Mouse (Mus musculus): ENCODE data around the gene Atg7. TPM values are rescaled to one million over a fixed set of nuclear protein-coding genes. Genes with fewer than 3 reads are reported as not detected.

Atg7 gene
- total RNA-seq, 1 experiment = 14.6 TPM

DNA sequence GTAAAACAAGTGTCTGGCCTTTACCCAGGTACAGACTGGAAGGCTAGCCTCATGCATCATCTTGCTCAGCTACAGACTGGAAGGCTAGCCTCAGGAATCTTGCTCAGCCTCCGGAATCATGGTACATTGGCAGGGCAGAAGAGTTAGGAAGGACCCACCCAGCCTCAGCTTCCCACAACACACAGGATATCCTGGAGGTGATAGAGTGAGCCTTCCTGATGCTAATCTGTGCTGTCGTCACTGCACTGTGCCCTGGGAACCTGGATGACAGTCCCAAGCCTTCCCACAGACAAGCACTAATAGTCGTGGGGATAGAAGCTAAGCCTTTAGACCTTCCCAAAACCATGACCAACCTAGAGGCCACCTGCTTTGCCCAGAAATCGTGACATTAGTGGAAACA lies 223.7 kb downstream of the Atg7 start:
- no peaks in the 10 kb centered on the region; a peak in 1 of 4 replicates for H3K4me1 ChIP-seq (ENCODE audit: control insufficient read depth in 2 of 2, insufficient read depth in 2 of 2, low read length in 2 of 2, poor library complexity in 1 of 2)
- no peaks in the 10 kb centered on the region for H3K9me3 ChIP-seq (ENCODE audit: control insufficient read depth, insufficient read depth, low read depth, low read length)
- H3K27ac ChIP-seq (ENCODE audit: insufficient read depth, low read depth, low read length, poor library complexity, severe bottlenecking) = no peak overlapping the region
- TF ChIP-seq ZNF384 (IDR thresholded peaks at IDR 0.05; ENCODE audit: low read depth, low read length) = no peak
- TF ChIP-seq MAFK (IDR thresholded peaks at IDR 0.05; ENCODE audit: insufficient read depth, low read depth, low read length) = no peak
- no peak for TF ChIP-seq HCFC1 (IDR thresholded peaks at IDR 0.05; ENCODE audit: borderline replicate concordance, insufficient read depth, low read length)
- TF ChIP-seq ZC3H11A (IDR thresholded peaks at IDR 0.05; ENCODE audit: borderline replicate concordance, low read depth, low read length) = no peak
- no peak for TF ChIP-seq CHD2 (IDR thresholded peaks at IDR 0.05; ENCODE audit: low read depth, low read length)
- no peak overlapping the region for H3K4me3 ChIP-seq (ENCODE audit: insufficient read depth in 1 of 2, low read depth in 1 of 2, low read length in 2 of 2, poor library complexity in 1 of 2, severe bottlenecking in 1 of 2)
- H3K9ac ChIP-seq (ENCODE audit: insufficient read depth, low read depth, low read length, poor library complexity, severe bottlenecking) = no peak overlapping the region
- DNase-seq (ENCODE audit: low read depth, low spot score) = no peak
- no peaks in the 10 kb centered on the region for H3K36me3 ChIP-seq (ENCODE audit: control insufficient read depth, insufficient read depth, low read length, poor library complexity, severe bottlenecking)
- in situ Hi-C loops (cut with MboI; ENCODE audit: low sequenced_read_pairs in 2 of 2, unreplicated experiment in 2 of 2) = no loop called here

DNA sequence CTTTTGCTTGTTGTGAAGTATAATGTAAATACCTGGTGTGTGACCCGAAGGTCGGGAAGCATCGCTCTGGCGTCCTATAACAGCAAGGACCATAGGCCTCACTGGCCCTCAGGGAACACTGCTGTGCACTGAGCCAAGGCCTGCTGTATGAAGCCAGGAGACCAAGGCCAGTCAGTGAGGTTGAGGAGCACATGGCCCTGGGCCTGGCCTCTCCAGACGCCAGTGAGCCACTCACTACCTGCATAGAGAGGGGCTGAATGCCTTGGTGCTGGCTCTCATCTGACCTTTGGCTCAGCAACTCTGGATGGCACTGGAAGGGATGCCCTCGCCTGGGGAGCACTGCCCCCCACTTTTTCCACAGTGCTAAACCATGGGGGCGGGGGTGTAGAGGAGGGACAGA lies 225.8 kb downstream of the Atg7 start:
- no peak for DNase-seq (ENCODE audit: low read depth, low spot score)
- H3K9ac ChIP-seq (ENCODE audit: insufficient read depth, low read depth, low read length, poor library complexity, severe bottlenecking) = no peak overlapping the region
- H3K4me1 ChIP-seq (ENCODE audit: control insufficient read depth in 2 of 2, insufficient read depth in 2 of 2, low read length in 2 of 2, poor library complexity in 1 of 2) = no peaks in the 10 kb centered on the region; a peak in 1 of 4 replicates
- H3K4me3 ChIP-seq (ENCODE audit: insufficient read depth in 1 of 2, low read depth in 1 of 2, low read length in 2 of 2, poor library complexity in 1 of 2, severe bottlenecking in 1 of 2) = no peak overlapping the region
- H3K27ac ChIP-seq (ENCODE audit: insufficient read depth, low read depth, low read length, poor library complexity, severe bottlenecking) = no peak overlapping the region
- no peaks in the 10 kb centered on the region for H3K9me3 ChIP-seq (ENCODE audit: control insufficient read depth, insufficient read depth, low read depth, low read length)
- in situ Hi-C loops (cut with MboI; ENCODE audit: low sequenced_read_pairs in 2 of 2, unreplicated experiment in 2 of 2) = no loop called here
- H3K36me3 ChIP-seq (ENCODE audit: control insufficient read depth, insufficient read depth, low read length, poor library complexity, severe bottlenecking) = no peaks in the 10 kb centered on the region
- TF ChIP-seq ZC3H11A (IDR thresholded peaks at IDR 0.05; ENCODE audit: borderline replicate concordance, low read depth, low read length) = no peak
- no peak for TF ChIP-seq MAFK (IDR thresholded peaks at IDR 0.05; ENCODE audit: insufficient read depth, low read depth, low read length)
- TF ChIP-seq ZNF384 (IDR thresholded peaks at IDR 0.05; ENCODE audit: low read depth, low read length) = no peak
- TF ChIP-seq HCFC1 (IDR thresholded peaks at IDR 0.05; ENCODE audit: borderline replicate concordance, insufficient read depth, low read length) = no peak
- TF ChIP-seq CHD2 (IDR thresholded peaks at IDR 0.05; ENCODE audit: low read depth, low read length) = no peak

DNA sequence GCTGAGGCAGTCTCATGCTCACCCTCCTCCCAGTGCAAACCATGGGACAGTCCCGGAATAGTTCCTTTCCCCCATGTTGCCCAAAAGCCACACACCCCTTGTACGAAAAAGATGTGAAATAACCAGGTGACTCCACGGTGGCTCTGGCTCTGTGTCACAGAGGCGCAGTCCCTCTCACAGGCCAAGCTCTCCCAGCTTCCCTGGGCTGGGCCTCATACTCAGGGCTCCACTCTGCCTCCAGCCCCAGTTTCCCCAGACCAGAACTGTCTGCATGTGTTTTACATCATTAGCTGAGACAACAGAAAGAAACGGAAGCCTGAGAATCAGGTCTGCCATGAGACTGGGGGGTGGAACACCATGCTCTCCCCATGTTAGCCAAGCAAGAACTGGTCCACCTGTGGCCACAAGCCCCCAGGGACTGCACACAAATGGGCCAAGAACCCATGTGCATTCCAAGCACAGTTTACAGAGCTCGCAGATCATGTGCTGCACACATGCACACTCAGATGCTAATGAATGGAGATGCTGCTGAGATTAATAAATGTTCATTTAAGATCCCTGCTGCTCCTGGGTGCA lies 226.7 kb downstream of the Atg7 start:
- no peaks in the 10 kb centered on the region for H3K36me3 ChIP-seq (ENCODE audit: control insufficient read depth, insufficient read depth, low read length, poor library complexity, severe bottlenecking)
- TF ChIP-seq CHD2 (IDR thresholded peaks at IDR 0.05; ENCODE audit: low read depth, low read length) (no peak), ZNF384 (IDR thresholded peaks at IDR 0.05; ENCODE audit: low read depth, low read length) (no peak), HCFC1 (IDR thresholded peaks at IDR 0.05; ENCODE audit: borderline replicate concordance, insufficient read depth, low read length) (no peak), ZC3H11A (IDR thresholded peaks at IDR 0.05; ENCODE audit: borderline replicate concordance, low read depth, low read length) (no peak), MAFK (IDR thresholded peaks at IDR 0.05; ENCODE audit: insufficient read depth, low read depth, low read length) (no peak)
- H3K27ac ChIP-seq (ENCODE audit: insufficient read depth, low read depth, low read length, poor library complexity, severe bottlenecking) = no peak overlapping the region
- no peak for DNase-seq (ENCODE audit: low read depth, low spot score)
- in situ Hi-C loops (cut with MboI; ENCODE audit: low sequenced_read_pairs in 2 of 2, unreplicated experiment in 2 of 2) = no loop called here
- no peaks in the 10 kb centered on the region for H3K9me3 ChIP-seq (ENCODE audit: control insufficient read depth, insufficient read depth, low read depth, low read length)
- H3K4me3 ChIP-seq (ENCODE audit: insufficient read depth in 1 of 2, low read depth in 1 of 2, low read length in 2 of 2, poor library complexity in 1 of 2, severe bottlenecking in 1 of 2) = no peak overlapping the region
- peaks cover 0 to 7% of the 10 kb centered on the region in 2 experiments; a peak in 1 of 4 replicates for H3K4me1 ChIP-seq (ENCODE audit: control insufficient read depth in 2 of 2, insufficient read depth in 2 of 2, low read length in 2 of 2, poor library complexity in 1 of 2)
- H3K9ac ChIP-seq (ENCODE audit: insufficient read depth, low read depth, low read length, poor library complexity, severe bottlenecking) = no peak overlapping the region

DNA sequence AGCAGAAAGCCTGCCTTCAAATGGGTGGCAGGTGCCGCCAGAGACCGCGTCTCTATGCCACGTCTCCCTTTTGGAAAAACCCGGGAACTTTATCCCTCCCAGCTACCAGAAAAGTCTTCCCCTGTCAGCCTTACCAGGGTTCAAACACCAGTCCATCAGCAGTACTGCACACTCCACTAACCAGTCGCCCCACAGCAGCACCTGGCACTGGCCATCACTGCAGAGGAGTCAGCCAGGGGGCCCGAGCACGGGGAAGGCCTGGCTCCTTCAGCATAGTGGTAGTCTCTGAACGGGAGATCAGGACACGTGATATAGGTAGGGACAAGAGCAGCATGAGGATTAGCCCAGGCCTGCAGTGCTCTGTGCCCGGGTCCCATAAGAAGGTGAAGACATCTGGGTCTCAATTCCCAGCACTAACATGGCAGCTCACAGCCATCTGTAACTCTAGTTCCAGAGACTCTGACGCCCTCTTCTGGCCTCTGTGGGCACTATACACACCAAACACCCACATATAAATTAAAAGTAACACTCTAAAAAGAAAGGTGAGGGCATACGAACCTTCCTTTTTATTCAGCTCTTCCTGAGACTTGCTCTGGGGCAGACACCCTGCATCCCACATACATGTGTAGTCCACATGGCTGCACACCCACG lies 228.2 kb downstream of the Atg7 start:
- DNase-seq (ENCODE audit: low read depth, low spot score) = no peak
- Histone ChIP-seq H3K4me1 (ENCODE audit: control insufficient read depth in 2 of 2, insufficient read depth in 2 of 2, low read length in 2 of 2, poor library complexity in 1 of 2) (peaks cover 0 to 11% of the 10 kb centered on the region in 2 experiments; a peak in 1 of 4 replicates), H3K9ac (ENCODE audit: insufficient read depth, low read depth, low read length, poor library complexity, severe bottlenecking) (no peak overlapping the region), H3K9me3 (ENCODE audit: control insufficient read depth, insufficient read depth, low read depth, low read length) (no peaks in the 10 kb centered on the region), H3K4me3 (ENCODE audit: insufficient read depth in 1 of 2, low read depth in 1 of 2, low read length in 2 of 2, poor library complexity in 1 of 2, severe bottlenecking in 1 of 2) (peak overlapping the region in 1 of 2 experiments; percentile 21; a peak in 1 of 4 replicates), H3K36me3 (ENCODE audit: control insufficient read depth, insufficient read depth, low read length, poor library complexity, severe bottlenecking) (no peaks in the 10 kb centered on the region), H3K27ac (ENCODE audit: insufficient read depth, low read depth, low read length, poor library complexity, severe bottlenecking) (no peak overlapping the region)
- in situ Hi-C loops (cut with MboI; ENCODE audit: low sequenced_read_pairs in 2 of 2, unreplicated experiment in 2 of 2) = no loop called here
- TF ChIP-seq ZNF384 (IDR thresholded peaks at IDR 0.05; ENCODE audit: low read depth, low read length) (no peak), CHD2 (IDR thresholded peaks at IDR 0.05; ENCODE audit: low read depth, low read length) (no peak), HCFC1 (IDR thresholded peaks at IDR 0.05; ENCODE audit: borderline replicate concordance, insufficient read depth, low read length) (no peak), ZC3H11A (IDR thresholded peaks at IDR 0.05; ENCODE audit: borderline replicate concordance, low read depth, low read length) (no peak), MAFK (IDR thresholded peaks at IDR 0.05; ENCODE audit: insufficient read depth, low read depth, low read length) (no peak)
